Mouse (Mus musculus) cerebellum, adult 2 months (tissue): ENCODE measurements around the gene Wdr27.
"Not testable (repeated sequence)": the region's sequence is repeated elsewhere in the genome, so short reads cannot be mapped to it uniquely, and the experiment has no call there.

Experiments used
- CTCF ChIP-seq: fragments of 200-500 bp; IDR thresholded peaks from 2 replicates; pipeline ENCODE4 v1.5.1; 2011; ENCODE audit warnings: low read depth, mild to moderate bottlenecking, control low read depth, low read length, moderate library complexity, borderline replicate concordance; ENCODE audit not compliant: insufficient read depth
- POLR2A ChIP-seq: fragments of 200-500 bp; IDR thresholded peaks from 2 replicates; pipeline ENCODE4 v1.6.1; 2011; ENCODE audit warnings: low read length, control low read depth, borderline replicate concordance; ENCODE audit not compliant: insufficient read depth

DNA sequence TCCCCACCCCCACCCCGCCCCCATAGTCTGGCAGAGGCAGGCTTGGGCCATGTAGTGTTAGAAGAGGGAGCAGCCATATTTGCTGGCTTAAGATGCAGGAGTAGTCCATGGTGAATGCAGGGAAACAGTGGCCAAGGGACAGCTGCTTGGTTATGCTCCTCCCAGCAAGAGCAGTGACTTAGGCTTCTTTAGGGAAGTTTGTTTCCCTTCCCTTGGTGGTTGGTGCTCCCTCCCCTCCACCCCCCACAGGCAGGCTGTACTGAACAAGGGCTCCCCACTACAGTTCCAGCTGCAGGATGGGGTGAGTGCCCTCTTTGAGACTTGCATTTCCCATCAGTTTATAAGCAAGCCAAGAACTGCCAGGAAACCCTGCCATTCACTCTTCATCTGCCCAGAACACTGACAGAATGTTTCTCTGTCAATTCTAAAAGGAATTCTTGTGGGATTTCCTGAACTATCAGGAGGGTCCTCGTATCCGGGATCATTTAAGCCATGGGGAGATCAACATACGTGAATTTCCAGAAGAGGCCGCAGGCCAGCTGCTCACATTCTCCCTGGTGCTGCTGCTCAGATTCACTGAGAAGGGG, 47.3 kb upstream of the Wdr27 start:
- not testable (repeated sequence) for TF ChIP-seq CTCF, POLR2A
